Mouse (Mus musculus): ENCODE data around the gene Lypd3. TPM values are rescaled to one million over a fixed set of nuclear protein-coding genes. Genes with fewer than 3 reads are reported as not detected.

Gene Lypd3
- polyA plus RNA-seq, 1 experiment from 2014 or later, result not detected

DNA sequence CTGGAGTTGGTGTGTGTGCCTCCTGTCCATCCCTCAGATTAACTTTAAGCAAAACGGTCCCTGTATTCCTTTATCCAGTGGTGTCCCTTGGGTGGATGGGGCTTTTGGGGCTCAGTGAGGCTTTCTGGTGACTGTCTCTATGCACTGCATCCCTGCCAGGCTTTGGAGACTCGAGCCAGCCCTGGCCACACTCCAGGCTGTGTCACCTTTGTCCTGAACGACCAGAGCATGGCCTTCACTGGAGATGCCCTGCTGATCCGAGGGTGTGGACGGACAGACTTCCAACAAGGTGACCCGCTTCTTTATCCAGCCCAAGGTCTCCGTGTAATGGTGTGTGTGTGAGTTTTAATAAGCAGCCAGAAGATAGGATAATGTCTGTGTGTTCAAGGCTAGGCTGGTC, 30.3 kb upstream of the Lypd3 start:
- Histone ChIP-seq H3K4me2 (ENCODE audit: low read length) (no peak overlapping the region), H3K27me3 (ENCODE audit: control insufficient read depth, insufficient read depth, low read length) (peaks cover 24% of the 10 kb centered on the region), H3K27ac (replicated peaks in 1 of 2; ENCODE audit: control insufficient read depth in 1 of 2, insufficient read depth in 1 of 2, low read depth in 2 of 2, low read length in 2 of 2) (no peak overlapping the region), H3K9me3 (ENCODE audit: control insufficient read depth, low read length) (no peaks in the 10 kb centered on the region), H3K4me1 (ENCODE audit: control insufficient read depth in 2 of 2, insufficient read depth in 2 of 2, low read length in 2 of 2) (peaks cover 2 to 8% of the 10 kb centered on the region in 2 experiments; a peak in 3 of 4 replicates), H3K9ac (ENCODE audit: low read length) (no peak overlapping the region), H3K4me3 (ENCODE audit: control insufficient read depth in 1 of 2, insufficient read depth in 1 of 2, low read depth in 1 of 2, low read length in 2 of 2) (no peak overlapping the region), H3K36me3 (ENCODE audit: control insufficient read depth, insufficient read depth, low read length) (no peaks in the 10 kb centered on the region)
- WGBS, result 69% methylated on average over 7 of the region's 7 CpGs
- ATAC-seq (ENCODE audit: insufficient number of reproducible peaks, insufficient read depth, low FRiP score, low read depth), result no peak

DNA sequence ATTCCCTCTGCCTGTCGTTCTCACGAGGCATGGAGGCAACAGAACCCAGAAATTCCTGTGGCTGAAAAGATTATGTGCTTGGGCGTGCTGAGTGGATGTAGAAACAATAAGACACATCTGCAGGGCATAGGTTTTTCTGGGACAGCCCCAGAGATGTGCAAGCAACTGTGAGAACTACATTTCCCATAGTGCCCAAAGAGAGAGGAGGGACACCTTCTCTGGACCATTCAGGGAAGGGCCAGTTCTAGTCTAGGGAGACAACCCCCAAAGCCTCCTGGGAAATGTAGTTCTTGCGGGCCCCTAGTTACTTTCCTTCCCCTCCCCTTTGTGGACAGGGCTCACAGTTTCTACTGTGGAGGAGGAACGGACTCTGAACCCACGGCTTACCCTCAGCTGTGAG, 28.3 kb upstream of the Lypd3 start:
- 36% methylated on average over 6 of the region's 6 CpGs for WGBS
- Histone ChIP-seq H3K4me3 (ENCODE audit: control insufficient read depth in 1 of 2, insufficient read depth in 1 of 2, low read depth in 1 of 2, low read length in 2 of 2) (no peak overlapping the region), H3K36me3 (ENCODE audit: control insufficient read depth, insufficient read depth, low read length) (no peaks in the 10 kb centered on the region), H3K27ac (replicated peaks in 1 of 2; ENCODE audit: control insufficient read depth in 1 of 2, insufficient read depth in 1 of 2, low read depth in 2 of 2, low read length in 2 of 2) (no peak overlapping the region), H3K9me3 (ENCODE audit: control insufficient read depth, low read length) (no peaks in the 10 kb centered on the region), H3K4me1 (ENCODE audit: control insufficient read depth in 2 of 2, insufficient read depth in 2 of 2, low read length in 2 of 2) (peaks cover 4 to 14% of the 10 kb centered on the region in 2 experiments; a peak in 3 of 4 replicates), H3K27me3 (ENCODE audit: control insufficient read depth, insufficient read depth, low read length) (peaks cover 43% of the 10 kb centered on the region), H3K4me2 (ENCODE audit: low read length) (no peak overlapping the region), H3K9ac (ENCODE audit: low read length) (no peak overlapping the region)
- 0 out of 2 replicates have a peak, but pooled peaks have one; percentile 18 for ATAC-seq (ENCODE audit: insufficient number of reproducible peaks, insufficient read depth, low FRiP score, low read depth)

- no peak overlapping the region for H3K9ac ChIP-seq (ENCODE audit: low read length)
- no peak overlapping the region for H3K27ac ChIP-seq (replicated peaks in 1 of 2; ENCODE audit: control insufficient read depth in 1 of 2, insufficient read depth in 1 of 2, low read depth in 2 of 2, low read length in 2 of 2)
- H3K36me3 ChIP-seq (ENCODE audit: control insufficient read depth, insufficient read depth, low read length), result no peaks in the 10 kb centered on the region
- no peak overlapping the region for H3K4me2 ChIP-seq (ENCODE audit: low read length)
- ATAC-seq (ENCODE audit: insufficient number of reproducible peaks, insufficient read depth, low FRiP score, low read depth), result no peak
- WGBS, result 65% methylated on average over 8 of the region's 8 CpGs
- H3K4me3 ChIP-seq (ENCODE audit: control insufficient read depth in 1 of 2, insufficient read depth in 1 of 2, low read depth in 1 of 2, low read length in 2 of 2), result no peak overlapping the region
- no peaks in the 10 kb centered on the region for H3K9me3 ChIP-seq (ENCODE audit: control insufficient read depth, low read length)
- peaks cover 4 to 14% of the 10 kb centered on the region in 2 experiments; a peak in 3 of 4 replicates for H3K4me1 ChIP-seq (ENCODE audit: control insufficient read depth in 2 of 2, insufficient read depth in 2 of 2, low read length in 2 of 2)
- peaks cover 49% of the 10 kb centered on the region for H3K27me3 ChIP-seq (ENCODE audit: control insufficient read depth, insufficient read depth, low read length)
These were observed 27.8 kb upstream of the Lypd3 start for GRCm38 (mm10) chr7:24608561-24608960.

DNA sequence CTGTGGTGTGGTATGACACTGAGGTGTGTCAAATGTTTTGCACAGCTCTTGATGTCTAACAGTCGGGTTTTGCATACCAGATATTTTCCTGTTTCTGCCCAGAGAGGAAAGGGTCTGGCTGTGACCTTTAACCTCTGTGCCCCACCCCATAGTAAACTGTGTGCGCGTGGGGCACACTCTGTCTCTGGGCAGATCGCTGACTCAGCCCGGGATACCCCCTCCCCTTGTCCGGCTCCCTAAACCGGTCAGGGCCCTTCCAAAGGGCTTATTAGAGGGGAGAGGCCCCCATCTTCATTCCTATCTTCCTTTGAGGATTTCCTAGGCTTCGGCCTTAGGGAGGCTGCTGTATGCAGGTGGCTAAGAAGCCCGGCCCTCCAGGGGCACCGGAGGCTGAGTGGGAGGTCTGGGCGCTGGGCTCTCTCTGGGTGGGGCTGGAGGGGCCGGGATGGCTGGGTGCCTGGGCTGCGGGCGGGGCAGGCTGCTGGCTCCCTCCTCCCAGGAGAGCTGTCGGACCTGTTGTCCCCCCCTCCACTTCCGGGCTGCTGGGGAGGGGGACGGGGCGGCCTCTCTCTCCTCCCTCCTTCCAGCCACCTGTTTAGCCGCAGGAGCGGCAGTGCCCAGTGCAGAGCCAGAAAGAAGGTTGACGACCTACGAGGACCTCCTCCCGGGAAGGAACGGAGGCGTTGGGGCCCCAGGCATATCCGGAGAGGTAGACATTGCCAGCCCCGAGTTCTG, 26.0 kb upstream of the Lypd3 start, which contains the start of gene Phldb3:
Phldb3 (plus strand) TSS at position 620 of the 735 bp plus-strand sequence.
- Histone ChIP-seq H3K27ac (replicated peaks in 1 of 2; ENCODE audit: control insufficient read depth in 1 of 2, insufficient read depth in 1 of 2, low read depth in 2 of 2, low read length in 2 of 2) (no peak within 1 kb of the TSS), H3K9me3 (ENCODE audit: control insufficient read depth, low read length) (no peaks in the 10 kb centered on the region), H3K36me3 (ENCODE audit: control insufficient read depth, insufficient read depth, low read length) (no peaks in the 10 kb centered on the region), H3K27me3 (ENCODE audit: control insufficient read depth, insufficient read depth, low read length) (peaks cover 54% of the 10 kb centered on the region), H3K4me3 (ENCODE audit: control insufficient read depth in 1 of 2, insufficient read depth in 1 of 2, low read depth in 1 of 2, low read length in 2 of 2) (peak within 1 kb of the TSS; percentile 36 to 40), H3K4me2 (ENCODE audit: low read length) (peak within 1 kb of the TSS; percentile 60), H3K4me1 (ENCODE audit: control insufficient read depth in 2 of 2, insufficient read depth in 2 of 2, low read length in 2 of 2) (peaks cover 4 to 14% of the 10 kb centered on the region in 2 experiments; a peak in 3 of 4 replicates), H3K9ac (ENCODE audit: low read length) (peak within 1 kb of the TSS; percentile 28; the same call in 1 of the 2 replicates)
- ATAC-seq (ENCODE audit: insufficient number of reproducible peaks, insufficient read depth, low FRiP score, low read depth), result no peak
- 5% methylated on average over 27 of the region's 27 CpGs for WGBS

DNA sequence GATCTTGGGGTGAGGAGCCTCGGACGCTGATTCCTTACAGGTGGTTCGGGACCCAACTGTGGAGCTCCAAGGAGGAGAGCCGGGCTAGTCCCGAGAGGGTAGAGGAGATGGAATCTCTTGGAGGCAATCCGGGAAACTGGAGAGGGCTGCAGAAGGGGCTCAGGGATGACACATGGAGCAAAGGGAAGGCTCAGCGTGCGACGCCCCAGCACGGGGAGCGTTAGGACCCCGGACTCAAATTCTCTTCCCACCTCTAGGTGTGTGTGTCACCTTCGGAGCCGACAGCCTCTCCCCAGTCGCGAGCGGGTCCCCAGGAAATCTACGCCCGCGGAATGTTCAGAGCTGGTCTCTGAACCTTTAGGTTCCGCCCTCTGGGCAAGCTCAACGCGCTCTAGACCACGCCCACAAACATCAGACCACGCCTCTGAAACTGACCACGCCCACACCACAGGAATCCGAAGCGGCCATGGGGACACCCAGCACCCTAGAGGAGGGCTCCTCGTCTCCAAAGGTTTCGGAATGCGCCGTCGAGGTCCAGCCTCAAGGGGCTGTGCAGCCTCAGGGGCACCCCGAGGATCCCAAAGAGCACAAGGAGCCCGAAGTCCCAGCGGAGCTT, 25.4 kb upstream of the Lypd3 start:
- Histone ChIP-seq H3K4me3 (ENCODE audit: control insufficient read depth in 1 of 2, insufficient read depth in 1 of 2, low read depth in 1 of 2, low read length in 2 of 2) (peak overlapping the region; percentile 36 to 40), H3K4me2 (ENCODE audit: low read length) (peak overlapping the region; percentile 60), H3K27me3 (ENCODE audit: control insufficient read depth, insufficient read depth, low read length) (peaks cover 54% of the 10 kb centered on the region), H3K27ac (replicated peaks in 1 of 2; ENCODE audit: control insufficient read depth in 1 of 2, insufficient read depth in 1 of 2, low read depth in 2 of 2, low read length in 2 of 2) (no peak overlapping the region), H3K36me3 (ENCODE audit: control insufficient read depth, insufficient read depth, low read length) (no peaks in the 10 kb centered on the region), H3K9me3 (ENCODE audit: control insufficient read depth, low read length) (no peaks in the 10 kb centered on the region), H3K9ac (ENCODE audit: low read length) (peak overlapping the region; percentile 28; the same call in 1 of the 2 replicates), H3K4me1 (ENCODE audit: control insufficient read depth in 2 of 2, insufficient read depth in 2 of 2, low read length in 2 of 2) (peaks cover 4 to 14% of the 10 kb centered on the region in 2 experiments; a peak in 3 of 4 replicates)
- ATAC-seq (ENCODE audit: insufficient number of reproducible peaks, insufficient read depth, low FRiP score, low read depth), result peak; percentile 36; the same call in 1 of the 2 replicates
- 1% methylated on average over 36 of the region's 36 CpGs for WGBS

DNA sequence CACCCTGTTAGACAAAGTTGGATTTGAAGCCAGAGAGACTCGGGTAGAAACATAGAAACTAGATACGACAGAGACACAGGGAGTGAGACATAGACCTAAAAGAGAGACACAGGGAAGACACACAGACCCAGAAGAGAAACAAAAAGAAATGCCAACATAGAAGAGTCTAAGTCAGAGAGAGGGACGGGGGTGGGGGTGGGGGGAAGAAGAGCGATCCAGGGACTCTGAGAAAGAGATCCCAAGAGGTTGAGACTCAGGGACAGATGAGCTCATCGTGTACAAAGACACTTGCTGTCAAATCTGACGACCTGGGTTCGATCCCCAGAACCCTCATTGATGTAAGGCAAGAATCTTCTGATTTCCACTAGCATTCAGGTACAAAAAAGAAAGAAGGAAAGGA, 24.6 kb upstream of the Lypd3 start:
- peak overlapping the region; percentile 60 for H3K4me2 ChIP-seq (ENCODE audit: low read length)
- peak overlapping the region; percentile 36 to 40 for H3K4me3 ChIP-seq (ENCODE audit: control insufficient read depth in 1 of 2, insufficient read depth in 1 of 2, low read depth in 1 of 2, low read length in 2 of 2)
- H3K27ac ChIP-seq (replicated peaks in 1 of 2; ENCODE audit: control insufficient read depth in 1 of 2, insufficient read depth in 1 of 2, low read depth in 2 of 2, low read length in 2 of 2), result no peak overlapping the region
- H3K36me3 ChIP-seq (ENCODE audit: control insufficient read depth, insufficient read depth, low read length), result no peaks in the 10 kb centered on the region
- no peak overlapping the region for H3K9ac ChIP-seq (ENCODE audit: low read length)
- peaks cover 54% of the 10 kb centered on the region for H3K27me3 ChIP-seq (ENCODE audit: control insufficient read depth, insufficient read depth, low read length)
- H3K4me1 ChIP-seq (ENCODE audit: control insufficient read depth in 2 of 2, insufficient read depth in 2 of 2, low read length in 2 of 2), result peaks cover 4 to 14% of the 10 kb centered on the region in 2 experiments; a peak in 3 of 4 replicates
- no peak for ATAC-seq (ENCODE audit: insufficient number of reproducible peaks, insufficient read depth, low FRiP score, low read depth)
- H3K9me3 ChIP-seq (ENCODE audit: control insufficient read depth, low read length), result no peaks in the 10 kb centered on the region
- 15% methylated on average over 7 of the region's 7 CpGs for WGBS

DNA sequence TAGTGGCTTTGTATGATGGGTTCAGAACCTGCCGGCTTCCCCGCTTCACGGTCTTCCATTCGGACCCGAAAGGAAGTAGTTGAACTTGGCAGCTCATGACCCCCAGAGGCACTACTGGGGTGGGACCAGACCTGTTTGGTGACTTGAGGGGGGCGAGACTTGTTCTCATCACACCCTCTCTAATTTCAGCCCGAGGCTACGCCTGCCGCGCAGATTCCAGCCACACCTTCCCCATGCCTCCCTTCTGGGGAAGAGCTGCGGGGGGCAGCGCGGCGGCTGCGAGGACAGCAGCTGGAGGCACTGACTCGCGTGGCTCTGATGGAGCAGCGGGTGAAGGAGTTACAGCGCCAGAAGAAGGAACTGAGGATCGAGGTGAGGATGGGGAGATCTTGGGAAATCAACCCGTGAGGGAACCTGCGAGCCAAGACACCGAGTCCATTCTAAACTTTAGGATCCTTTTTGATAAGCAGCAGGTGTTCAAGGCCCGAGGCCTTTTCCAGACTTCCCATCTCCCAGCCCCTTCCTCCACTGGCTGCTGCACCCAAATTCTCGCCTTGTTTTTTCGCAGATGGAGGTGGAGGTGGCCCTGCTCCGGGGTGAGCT, 23.9 kb upstream of the Lypd3 start:
- ATAC-seq (ENCODE audit: insufficient number of reproducible peaks, insufficient read depth, low FRiP score, low read depth), result no peak
- Histone ChIP-seq H3K36me3 (ENCODE audit: control insufficient read depth, insufficient read depth, low read length) (no peaks in the 10 kb centered on the region), H3K9ac (ENCODE audit: low read length) (no peak overlapping the region; the same call in 1 of the 2 replicates), H3K9me3 (ENCODE audit: control insufficient read depth, low read length) (no peaks in the 10 kb centered on the region), H3K27me3 (ENCODE audit: control insufficient read depth, insufficient read depth, low read length) (peaks cover 54% of the 10 kb centered on the region), H3K27ac (replicated peaks in 1 of 2; ENCODE audit: control insufficient read depth in 1 of 2, insufficient read depth in 1 of 2, low read depth in 2 of 2, low read length in 2 of 2) (no peak overlapping the region), H3K4me1 (ENCODE audit: control insufficient read depth in 2 of 2, insufficient read depth in 2 of 2, low read length in 2 of 2) (peaks cover 4 to 14% of the 10 kb centered on the region in 2 experiments; a peak in 3 of 4 replicates), H3K4me3 (ENCODE audit: control insufficient read depth in 1 of 2, insufficient read depth in 1 of 2, low read depth in 1 of 2, low read length in 2 of 2) (peak overlapping the region in 1 of 2 experiments; percentile 21; a peak in 2 of 4 replicates), H3K4me2 (ENCODE audit: low read length) (peak overlapping the region; percentile 49)
- 1% methylated on average over 25 of the region's 27 CpGs for WGBS

All from heart, embryonic 14.5 days (tissue).